Mouse (Mus musculus): ENCODE measurements around the gene Dtx4.

GRCm38 (mm10) chr19:12484210-12484609 lies 17.0 kb downstream of the Dtx4 start:
- TF ChIP-seq POLR2A (IDR thresholded peaks at IDR 0.05; ENCODE audit: insufficient read depth, low read depth, low read length) (no peak), EP300 (IDR thresholded peaks at IDR 0.05; ENCODE audit: insufficient read depth, low read depth, low read length) (no peak)

Measured in heart, adult 2 months (tissue).